Mouse (Mus musculus) liver, adult 2 months (tissue): ENCODE data around the gene Isg15. TPM values are rescaled to one million over a fixed set of nuclear protein-coding genes. Genes with fewer than 3 reads are reported as not detected.

ENCODE experiments used
- DNase-seq: peaks from one replicate; pipeline ENCODE4 v3.0.0-alpha.2; 2011; ENCODE audit warnings: low read depth, low spot score; ENCODE audit errors: extremely low read depth
- H3K27ac ChIP-seq: fragments of 200-500 bp; replicated peaks from 2 replicates; pipeline ENCODE4 v1.5.1; 2012; ENCODE audit warnings: low read depth, mild to moderate bottlenecking, control low read depth, inconsistent platforms, low read length; ENCODE audit not compliant: insufficient read depth
- H3K27me3 ChIP-seq: fragments of 200-500 bp; 2 replicates; pipeline ENCODE4 v1.6.1; 2012; ENCODE audit warnings: mild to moderate bottlenecking, moderate library complexity, low read length, inconsistent platforms; ENCODE audit not compliant: control insufficient read depth, insufficient read depth
- H3K36me3 ChIP-seq: fragments of 200-500 bp; 2 replicates; pipeline ENCODE4 v1.6.1; 2012; ENCODE audit warnings: low read length, inconsistent platforms; ENCODE audit not compliant: control insufficient read depth, insufficient read depth
- H3K4me1 ChIP-seq: fragments of 200-500 bp; 2 replicates; pipeline ENCODE4 v1.6.1; 2011; ENCODE audit warnings: low read length; ENCODE audit not compliant: control insufficient read depth, insufficient read depth
- H3K4me3 ChIP-seq: fragments of 200-500 bp; 2 replicates; pipeline ENCODE4 v1.5.1; 2011; ENCODE audit warnings: low read depth, mild to moderate bottlenecking, control low read depth, low read length, moderate library complexity; ENCODE audit not compliant: insufficient read depth
- H3K79me2 ChIP-seq: fragments of 200-500 bp; 2 replicates; pipeline ENCODE4 v1.6.1; 2012; ENCODE audit warnings: inconsistent platforms, mild to moderate bottlenecking, low read length, moderate library complexity; ENCODE audit not compliant: control insufficient read depth, insufficient read depth
- H3K9ac ChIP-seq: fragments of 200-500 bp; 2 replicates; pipeline ENCODE4 v1.6.1; 2012; ENCODE audit warnings: low read depth, mild to moderate bottlenecking, control low read depth, inconsistent platforms, low read length
- CTCF ChIP-seq: fragments of 200-500 bp; IDR thresholded peaks from 2 replicates; pipeline ENCODE4 v1.5.1; 2011; ENCODE audit warnings: low read depth, low read length, control low read depth
- POLR2A ChIP-seq: fragments of 200-500 bp; IDR thresholded peaks from 2 replicates; pipeline ENCODE4 v1.6.1; 2011; ENCODE audit warnings: low read length, control low read depth; ENCODE audit not compliant: insufficient read depth; ENCODE audit errors: extremely low read depth
- WGBS: fragments of 180-500 bp; shearing (Covaris S2); methylation state at CpG from one replicate; pipeline ENCODE4 v1.1.7; 2018; 5-methylcytosine and 5-hydroxymethylcytosine counted together
- polyA plus RNA-seq: library from polyadenylated mRNA; depleted of rRNA; stranded (reverse); fragments of >200 nt; gene quantifications from 2 replicates; pipeline ENCODE4 v1.2.3, GENCODE M21; 2012
- total RNA-seq: library from RNA; depleted of rRNA; stranded (reverse); fragments of >200 nt; gene quantifications from 2 replicates; pipeline ENCODE4 v1.2.3, GENCODE M21; 2014

Gene Isg15
- total and polyA plus RNA-seq, 2 experiments = 20.7 to 44.3 TPM

DNA sequence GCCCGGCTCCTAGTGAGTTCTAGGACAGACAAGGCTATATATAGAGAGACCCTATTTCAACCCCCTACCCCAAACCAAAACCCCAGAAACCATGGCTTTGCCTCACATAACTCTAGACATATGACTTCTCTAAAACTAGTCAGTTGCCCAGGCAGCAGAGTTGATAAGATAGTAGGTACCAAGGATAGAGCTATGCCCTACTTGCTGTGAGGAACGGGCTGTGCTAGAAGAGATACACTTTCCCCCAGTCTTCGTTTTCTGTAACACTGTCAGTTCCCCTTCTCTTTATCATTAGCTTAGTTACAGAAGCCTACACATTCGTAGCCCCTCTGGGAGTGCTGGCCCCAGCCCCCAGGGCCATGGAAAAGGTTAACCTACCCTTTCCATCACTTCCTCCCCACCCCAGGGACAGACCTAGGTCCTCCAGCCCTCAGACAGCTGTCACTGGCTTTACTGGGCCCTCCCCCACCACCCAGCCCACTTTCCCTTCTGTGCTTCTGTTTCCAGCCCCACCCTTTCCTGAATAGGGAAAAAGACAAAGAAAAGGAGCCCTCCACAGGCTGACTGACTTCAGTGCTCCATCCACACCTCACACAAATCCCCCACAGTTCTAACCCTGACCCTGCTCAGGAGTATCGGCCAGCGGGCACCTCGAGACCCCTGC lies 16.2 kb downstream of the Isg15 start:
- H3K36me3 ChIP-seq = no peaks in the 10 kb centered on the region
- H3K4me1 ChIP-seq = no peaks in the 10 kb centered on the region
- no peaks in the 10 kb centered on the region; the same call in 1 of the 2 replicates for H3K79me2 ChIP-seq
- no peaks in the 10 kb centered on the region for H3K27me3 ChIP-seq
- TF ChIP-seq CTCF = no peak
- TF ChIP-seq POLR2A = no peak
- 84% methylated on average over 7 of the region's 7 CpGs for WGBS
- no peak overlapping the region for H3K9ac ChIP-seq
- no peak overlapping the region for H3K27ac ChIP-seq
- DNase-seq = no peak
- no peak overlapping the region for H3K4me3 ChIP-seq

DNA sequence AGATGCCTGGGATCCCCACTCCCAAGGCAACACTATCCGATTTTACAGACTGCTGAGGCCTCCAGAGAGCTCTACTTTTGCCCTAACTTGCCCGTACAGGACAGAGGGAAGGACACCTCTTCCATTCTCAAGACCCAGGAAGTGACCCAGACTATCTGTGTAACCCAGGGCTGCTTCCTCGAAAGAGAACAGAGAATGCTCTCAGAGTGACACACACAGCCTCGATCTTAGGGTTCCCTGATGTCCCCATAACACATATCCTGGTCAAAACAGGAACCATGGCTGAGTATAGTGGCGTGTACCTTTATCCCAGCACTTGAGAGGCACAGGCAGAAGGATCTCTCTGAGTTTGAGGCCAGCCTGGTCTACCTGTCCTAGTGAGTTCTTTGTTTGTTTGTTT lies 16.9 kb downstream of the Isg15 start:
- Histone ChIP-seq H3K36me3 (no peaks in the 10 kb centered on the region), H3K27ac (no peak overlapping the region), H3K9ac (no peak overlapping the region), H3K4me3 (no peak overlapping the region), H3K4me1 (no peaks in the 10 kb centered on the region), H3K79me2 (no peaks in the 10 kb centered on the region; the same call in 1 of the 2 replicates), H3K27me3 (no peaks in the 10 kb centered on the region)
- 77% methylated on average over 5 of the region's 5 CpGs for WGBS
- DNase-seq = no peak
- no peak for TF ChIP-seq CTCF
- TF ChIP-seq POLR2A = no peak

DNA sequence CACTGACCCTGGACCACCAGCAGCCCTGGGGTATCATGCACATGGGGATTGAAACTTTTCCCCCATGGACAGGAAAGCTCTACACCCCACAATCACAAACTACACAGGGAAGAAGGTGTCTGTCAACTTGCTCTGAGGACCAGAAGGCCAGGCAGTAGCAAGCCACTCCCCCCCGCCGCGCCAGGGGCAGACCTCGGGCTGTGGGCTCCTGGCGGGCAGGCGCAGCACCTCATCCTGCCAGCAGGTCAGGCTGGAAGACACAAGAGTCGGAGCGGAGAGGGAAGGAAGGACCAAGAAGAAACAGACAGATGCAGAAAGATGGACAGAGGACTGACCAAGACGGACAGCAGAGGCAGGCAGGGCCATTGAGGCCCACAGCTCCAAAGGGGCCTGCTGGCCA lies 23.0 kb downstream of the Isg15 start:
- Histone ChIP-seq H3K27me3 (no peaks in the 10 kb centered on the region), H3K36me3 (peaks cover 12% of the 10 kb centered on the region; the same call in 1 of the 2 replicates), H3K9ac (no peak overlapping the region), H3K79me2 (no peaks in the 10 kb centered on the region), H3K27ac (no peak overlapping the region), H3K4me1 (no peaks in the 10 kb centered on the region), H3K4me3 (no peak overlapping the region)
- no peak for DNase-seq
- no peak for TF ChIP-seq CTCF
- no peak for TF ChIP-seq POLR2A
- 97% methylated on average over 9 of the region's 9 CpGs for WGBS

DNA sequence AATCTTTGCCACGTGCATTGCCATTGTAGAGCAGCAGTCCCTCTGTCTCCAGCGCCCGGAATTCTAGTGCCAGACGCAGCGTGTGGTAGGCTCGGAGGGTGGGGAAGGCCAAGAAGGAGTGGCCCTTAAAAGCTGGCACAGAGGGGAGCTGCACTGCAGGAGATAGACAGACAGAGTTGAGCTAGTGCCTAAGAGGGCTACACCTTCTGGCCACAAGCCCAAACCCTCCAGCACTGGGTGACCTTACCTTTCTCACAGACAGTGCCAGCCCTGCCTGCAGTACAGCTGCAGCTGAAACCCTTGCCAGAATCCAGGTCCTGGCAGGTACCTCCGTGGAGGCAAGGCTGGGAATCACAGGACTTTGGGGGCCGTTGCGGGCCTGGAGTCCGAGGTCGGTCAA lies 28.8 kb downstream of the Isg15 start:
- H3K79me2 ChIP-seq = no peaks in the 10 kb centered on the region
- no peak overlapping the region for H3K4me3 ChIP-seq
- no peak overlapping the region for H3K27ac ChIP-seq
- no peak for TF ChIP-seq CTCF
- TF ChIP-seq POLR2A = no peak
- H3K36me3 ChIP-seq = peaks cover 16% of the 10 kb centered on the region; the same call in 1 of the 2 replicates
- WGBS = 94% methylated on average over 11 of the region's 11 CpGs
- H3K9ac ChIP-seq = no peak overlapping the region
- H3K4me1 ChIP-seq = 0 out of 2 replicates have a peak, but pooled peaks cover 2% of the 10 kb centered on the region
- H3K27me3 ChIP-seq = no peaks in the 10 kb centered on the region
- no peak for DNase-seq

DNA sequence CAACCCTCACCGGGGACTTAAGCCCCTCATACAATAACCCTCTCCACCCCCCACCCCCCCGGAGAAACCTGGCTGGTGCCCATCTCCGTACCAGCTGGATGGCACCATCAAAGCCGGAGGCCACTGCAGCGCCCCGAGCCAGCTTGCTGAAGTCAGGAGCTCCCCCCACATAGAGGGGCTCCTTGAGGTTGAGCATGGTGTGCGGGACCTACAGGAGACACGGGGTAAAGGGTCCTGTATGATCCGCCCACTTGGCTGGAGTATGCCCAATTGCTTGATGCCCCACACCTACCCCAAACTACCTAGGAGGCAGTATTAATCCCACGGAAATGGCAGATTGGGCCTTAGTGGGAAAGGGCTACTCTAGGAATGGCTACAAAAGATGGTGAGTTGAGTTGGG lies 31.5 kb downstream of the Isg15 start:
- 95% methylated on average over 10 of the region's 10 CpGs for WGBS
- H3K27ac ChIP-seq = no peak overlapping the region
- H3K9ac ChIP-seq = no peak overlapping the region
- H3K4me1 ChIP-seq = 0 out of 2 replicates have a peak, but pooled peaks cover 2% of the 10 kb centered on the region
- TF ChIP-seq CTCF (no peak), POLR2A (no peak)
- no peaks in the 10 kb centered on the region for H3K79me2 ChIP-seq
- H3K36me3 ChIP-seq = peaks cover 10% of the 10 kb centered on the region; the same call in 1 of the 2 replicates
- H3K4me3 ChIP-seq = no peak overlapping the region
- no peaks in the 10 kb centered on the region for H3K27me3 ChIP-seq
- DNase-seq = no peak

DNA sequence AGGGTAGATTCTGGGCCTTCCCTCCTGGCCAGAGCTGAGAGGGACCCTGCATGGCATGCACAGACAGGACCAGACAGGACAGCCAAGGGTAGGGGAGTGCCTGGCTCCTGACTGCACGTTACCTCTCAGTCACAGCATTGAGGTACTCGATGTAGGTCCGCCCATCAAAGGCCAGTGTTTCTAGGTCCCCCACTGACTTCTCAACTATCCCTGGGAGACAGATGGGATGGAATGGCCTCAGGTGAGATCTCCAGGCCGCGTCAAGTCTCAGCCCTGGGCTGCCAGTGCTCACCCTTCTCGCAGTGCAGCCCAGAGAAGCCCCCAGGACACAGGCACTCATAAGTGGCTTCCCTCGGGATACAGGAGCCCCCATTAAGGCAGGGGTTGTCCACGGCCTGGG lies 32.0 kb downstream of the Isg15 start:
- Histone ChIP-seq H3K4me1 (0 out of 2 replicates have a peak, but pooled peaks cover 2% of the 10 kb centered on the region), H3K4me3 (no peak overlapping the region), H3K27ac (no peak overlapping the region), H3K36me3 (peaks cover 10% of the 10 kb centered on the region; the same call in 1 of the 2 replicates), H3K79me2 (no peaks in the 10 kb centered on the region), H3K27me3 (no peaks in the 10 kb centered on the region), H3K9ac (no peak overlapping the region)
- DNase-seq = no peak
- TF ChIP-seq CTCF (no peak), POLR2A (no peak)
- 96% methylated on average over 8 of the region's 8 CpGs for WGBS
